Mouse (Mus musculus): Measurements from ENCODE around the gene Kpnb1. TPM values are rescaled to one million over a fixed set of nuclear protein-coding genes. Genes with fewer than 3 reads are reported as not detected.

Kpnb1 gene
- total RNA-seq, 2 experiments from 2014 or later = 151 to 157 TPM

- no peak for DNase-seq
- intact Hi-C loops (cut with DNase I) = no loop called here
These were observed 72.7 kb downstream of the Kpnb1 start, which contains the start of gene Tbx21 for GRCm38 (mm10) chr11:97114671-97115601. Gene Tbx21, minus strand, starts transcription at chr11:97115331.

- no peak for DNase-seq
- intact Hi-C loops (cut with DNase I) = no loop called here
These were observed 75.1 kb downstream of the Kpnb1 start for GRCm38 (mm10) chr11:97112519-97113125.

Small RNAs within 50 kb of the gene (microRNA-seq; reads per million reads assigned to microRNA genes)
- gene Mir7235 = not detected

Other genes with a start within 250 kb of the Kpnb1 start
- gene Pnpo, start 243.9 kb downstream of the Kpnb1 start, total RNA-seq (2021) = 10 to 100 TPM; 11.7 to 15.1 TPM
- 10 to 100 TPM in 1 of 2 experiments, 1 to 10 TPM in 1; 9.5 to 11.5 TPM for gene Sp2, start 204.9 kb downstream of the Kpnb1 start, total RNA-seq (2021)
- 1 to 10 TPM in 1 of 2 experiments, under 1 TPM in 1; 0.92 to 1.1 TPM for gene Sp6, start 174.5 kb downstream of the Kpnb1 start, total RNA-seq (2021)
- 1 to 10 TPM; 5.5 to 7.3 TPM for gene Scrn2, start 157.9 kb downstream of the Kpnb1 start, total RNA-seq (2021)
- 1 to 10 TPM; 1.0 to 1.5 TPM for gene Lrrc46, start 146.5 kb downstream of the Kpnb1 start, total RNA-seq (2021)
- 10 to 100 TPM; 45.1 to 49.7 TPM for gene Mrpl10, start 146.3 kb downstream of the Kpnb1 start, total RNA-seq (2021)
- 10 to 100 TPM; 15.3 to 18.4 TPM for gene Osbpl7, start 137.3 kb downstream of the Kpnb1 start, total RNA-seq (2021)
- under 1 TPM; 0.20 to 0.32 TPM for gene Tbx21, start 72.5 kb downstream of the Kpnb1 start, total RNA-seq (2021)
- 10 to 100 TPM; 52.4 to 55.8 TPM for gene Tbkbp1, start 36.4 kb downstream of the Kpnb1 start, total RNA-seq (2021)
- gene Npepps, start 92.8 kb upstream of the Kpnb1 start, total RNA-seq (2021) = 100 to 1,000 TPM; 178 to 180 TPM
- 10 to 100 TPM; 22.8 to 23.1 TPM for gene Mrpl45, start 127.8 kb upstream of the Kpnb1 start, total RNA-seq (2021)
- gene Gpr179, start 164.2 kb upstream of the Kpnb1 start, total RNA-seq (2021) = under 1 TPM; 0.10 to 0.24 TPM
- gene Socs7, start 174.7 kb upstream of the Kpnb1 start, total RNA-seq (2021) = 10 to 100 TPM; 70.6 to 71.8 TPM
- gene Arhgap23, start 227.7 kb upstream of the Kpnb1 start, total RNA-seq (2021) = 100 to 1,000 TPM; 107 to 111 TPM